Mouse (Mus musculus): ENCODE data around the gene Padi4. TPM values are rescaled to one million over a fixed set of nuclear protein-coding genes. Genes with fewer than 3 reads are reported as not detected.

Gene Padi4
- total and polyA plus RNA-seq, 3 experiments = not detected

DNA sequence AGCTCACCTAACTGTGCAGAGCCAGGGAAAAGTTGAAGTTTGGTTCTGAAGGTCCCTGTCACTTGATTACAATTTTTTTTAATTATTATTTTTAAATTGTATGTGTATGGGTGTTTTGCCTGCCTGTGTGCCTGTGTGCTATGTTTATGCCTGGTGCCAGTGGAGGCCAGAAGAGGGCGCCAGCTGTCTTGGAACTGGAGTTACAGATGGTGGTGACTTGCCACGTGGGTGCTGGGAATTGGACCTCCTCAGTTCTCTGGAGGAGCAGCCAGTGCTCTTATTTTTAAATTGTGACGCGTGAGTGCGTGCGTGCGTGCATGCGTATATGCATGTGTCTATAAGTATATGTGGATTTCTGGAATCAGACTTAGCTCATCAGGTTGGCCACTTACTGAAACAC lies 43.4 kb upstream of the Padi4 start:
- Histone ChIP-seq H3K36me3 (replicated peaks in 1 of 2; ENCODE audit: control insufficient read depth in 1 of 2, insufficient read depth in 1 of 2, low read length in 1 of 2) (no peaks in the 10 kb centered on the region), H3K4me2 (ENCODE audit: insufficient read depth, low read depth, poor library complexity, severe bottlenecking) (no peak overlapping the region), H3K4me3 (replicated peaks in 1 of 3; ENCODE audit: low read depth in 2 of 3, low read length in 2 of 3, poor library complexity in 1 of 3) (no peak overlapping the region), H3K9me3 (replicated peaks; ENCODE audit: low read length) (peaks cover 4% of the 10 kb centered on the region), H3K27ac (ENCODE audit: insufficient read depth, low read depth) (no peak overlapping the region), H3K9ac (ENCODE audit: insufficient read depth, low read depth) (no peak overlapping the region), H3K27me3 (replicated peaks) (peaks cover 69% of the 10 kb centered on the region), H3K4me1 (ENCODE audit: control insufficient read depth in 1 of 2, insufficient read depth in 2 of 2) (0 out of 4 replicates have a peak, but pooled peaks cover 0 to 8% of the 10 kb centered on the region in 2 experiments), H3K79me2 (replicated peaks; ENCODE audit: control insufficient read depth, extremely low read depth, insufficient read depth, poor library complexity, severe bottlenecking) (no peaks in the 10 kb centered on the region)
- dilution Hi-C loops (cut with MboI; ENCODE audit: extremely low pct_ligation_motif_present, extremely low pct_unique_long_range_greater_than_20kb, low sequenced_read_pairs) = no loop called here
- in situ Hi-C loops (cut with MboI; ENCODE audit: low pct_ligation_motif_present, low pct_unique_long_range_greater_than_20kb, low sequenced_read_pairs) = no loop called here
- DNase-seq (ENCODE audit: extremely low read depth) = no peak
- no peak for TF ChIP-seq MAFK (IDR thresholded peaks at IDR 0.05; ENCODE audit: insufficient replicate concordance, low read length)
- no peak for TF ChIP-seq HCFC1 (IDR thresholded peaks at IDR 0.05; ENCODE audit: low read depth, low read length)
- TF ChIP-seq PAX5 (IDR thresholded peaks at IDR 0.05; ENCODE audit: low read length) = no peak
- TF ChIP-seq MEF2A (IDR thresholded peaks at IDR 0.05; ENCODE audit: borderline replicate concordance, low read depth, low read length) = no peak
- TF ChIP-seq IRF4 (IDR thresholded peaks at IDR 0.05; ENCODE audit: low read depth, low read length) = no peak
- TF ChIP-seq MAX (IDR thresholded peaks at IDR 0.05; ENCODE audit: low read length) = no peak
- no peak for TF ChIP-seq ZKSCAN1 (IDR thresholded peaks at IDR 0.05; ENCODE audit: borderline replicate concordance, low read depth, low read length)
- no peak for TF ChIP-seq TBP (conservative IDR thresholded peaks at IDR 0.05; ENCODE audit: low read depth, low read length)
- TF ChIP-seq ZMIZ1 (IDR thresholded peaks at IDR 0.05; ENCODE audit: low read depth, low read length) = no peak
- TF ChIP-seq SMC3 (IDR thresholded peaks at IDR 0.05; ENCODE audit: low read depth, low read length) = no peak
- TF ChIP-seq POLR2AphosphoS2 (IDR thresholded peaks at IDR 0.05; ENCODE audit: low read depth, low read length) = no peak
- no peak for TF ChIP-seq USF1 (IDR thresholded peaks at IDR 0.05; ENCODE audit: low read depth, low read length)
- TF ChIP-seq CTCF (conservative IDR thresholded peaks at IDR 0.05 in 1 of 2, IDR thresholded peaks at IDR 0.05 in 1 of 2; ENCODE audit: low read depth in 2 of 2, low read length in 2 of 2) = no peak
- TF ChIP-seq ZC3H11A (IDR thresholded peaks at IDR 0.05; ENCODE audit: low read depth, low read length) = no peak
- TF ChIP-seq E2F4 (IDR thresholded peaks at IDR 0.05; ENCODE audit: insufficient replicate concordance, low read depth, low read length) = no peak

DNA sequence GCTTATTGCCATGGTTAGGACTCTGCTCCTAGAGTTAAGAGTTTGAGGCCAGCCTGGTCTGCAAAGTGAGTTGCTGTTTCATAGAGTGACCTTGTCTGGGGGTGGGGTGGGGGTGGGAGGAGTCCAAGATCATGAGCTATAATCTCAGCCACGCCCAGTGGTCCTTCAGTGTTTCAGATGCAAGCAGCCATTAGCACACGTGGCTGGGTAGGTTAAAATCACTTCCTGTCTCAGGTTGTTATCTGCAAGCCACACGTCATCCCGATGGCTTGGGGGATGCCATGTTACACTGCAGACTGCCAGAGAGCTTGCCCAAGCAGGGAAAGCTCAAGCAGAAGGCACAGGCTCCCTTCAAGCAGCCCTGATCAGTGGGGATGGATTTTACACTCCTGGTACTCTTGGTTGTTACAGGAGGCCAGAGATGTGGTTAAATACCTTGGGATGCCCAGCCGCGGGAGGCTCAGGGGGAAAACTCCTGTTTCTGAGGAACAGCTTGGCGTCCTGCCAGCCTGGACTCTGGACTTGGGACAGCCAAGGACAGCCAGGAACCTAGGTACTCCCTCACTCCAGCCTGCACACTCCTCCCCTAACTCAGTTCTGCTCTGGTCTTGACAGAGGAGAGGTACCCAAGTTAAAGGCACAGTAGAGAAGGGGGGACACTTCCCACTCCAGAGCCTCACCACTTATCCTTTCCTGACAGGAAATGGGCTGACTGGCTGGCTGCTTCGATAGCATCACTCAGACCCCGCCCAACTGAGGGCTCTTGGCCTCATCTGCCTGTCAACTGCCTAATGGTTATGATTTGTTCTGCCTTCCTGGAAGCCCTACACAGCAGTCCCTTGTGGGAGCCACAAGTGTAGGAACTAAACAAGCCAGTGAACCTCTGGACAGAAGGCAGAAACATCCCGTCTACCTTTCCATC lies 42.2 kb upstream of the Padi4 start:
- Histone ChIP-seq H3K4me3 (replicated peaks in 1 of 3; ENCODE audit: low read depth in 2 of 3, low read length in 2 of 3, poor library complexity in 1 of 3) (no peak overlapping the region), H3K27me3 (replicated peaks) (peaks cover 67% of the 10 kb centered on the region), H3K27ac (ENCODE audit: insufficient read depth, low read depth) (no peak overlapping the region), H3K4me1 (ENCODE audit: control insufficient read depth in 1 of 2, insufficient read depth in 2 of 2) (peaks cover 1 to 8% of the 10 kb centered on the region in 2 experiments; a peak in 1 of 4 replicates), H3K4me2 (ENCODE audit: insufficient read depth, low read depth, poor library complexity, severe bottlenecking) (no peak overlapping the region), H3K36me3 (replicated peaks in 1 of 2; ENCODE audit: control insufficient read depth in 1 of 2, insufficient read depth in 1 of 2, low read length in 1 of 2) (no peaks in the 10 kb centered on the region), H3K9me3 (replicated peaks; ENCODE audit: low read length) (peaks cover 4% of the 10 kb centered on the region), H3K79me2 (replicated peaks; ENCODE audit: control insufficient read depth, extremely low read depth, insufficient read depth, poor library complexity, severe bottlenecking) (no peaks in the 10 kb centered on the region), H3K9ac (ENCODE audit: insufficient read depth, low read depth) (no peak overlapping the region)
- dilution Hi-C loops (cut with MboI; ENCODE audit: extremely low pct_ligation_motif_present, extremely low pct_unique_long_range_greater_than_20kb, low sequenced_read_pairs) (no loop called here), in situ Hi-C loops (cut with MboI; ENCODE audit: low pct_ligation_motif_present, low pct_unique_long_range_greater_than_20kb, low sequenced_read_pairs) (no loop called here)
- no peak for DNase-seq (ENCODE audit: extremely low read depth)
- TF ChIP-seq POLR2AphosphoS2 (IDR thresholded peaks at IDR 0.05; ENCODE audit: low read depth, low read length) (no peak), RAD21 (IDR thresholded peaks at IDR 0.05; ENCODE audit: low read depth, low read length) (no peak), KAT2A (IDR thresholded peaks at IDR 0.05; ENCODE audit: insufficient replicate concordance, low read length) (no peak), IRF4 (IDR thresholded peaks at IDR 0.05; ENCODE audit: low read depth, low read length) (no peak), HCFC1 (IDR thresholded peaks at IDR 0.05; ENCODE audit: low read depth, low read length) (no peak), CHD2 (IDR thresholded peaks at IDR 0.05; ENCODE audit: low read length) (no peak), NELFE (IDR thresholded peaks at IDR 0.05; ENCODE audit: low read depth, low read length) (no peak), MYC (IDR thresholded peaks at IDR 0.05; ENCODE audit: low read depth, low read length) (no peak), TCF12 (IDR thresholded peaks at IDR 0.05; ENCODE audit: low read depth, low read length) (no peak), RCOR1 (conservative IDR thresholded peaks at IDR 0.05; ENCODE audit: low read depth, low read length) (no peak), CTCF (conservative IDR thresholded peaks at IDR 0.05 in 1 of 2, IDR thresholded peaks at IDR 0.05 in 1 of 2; ENCODE audit: low read depth in 2 of 2, low read length in 2 of 2) (no peak), CHD1 (IDR thresholded peaks at IDR 0.05; ENCODE audit: low read depth, low read length) (no peak), BHLHE40 (IDR thresholded peaks at IDR 0.05; ENCODE audit: low read depth, low read length) (no peak), ZMIZ1 (IDR thresholded peaks at IDR 0.05; ENCODE audit: low read depth, low read length) (no peak), JUND (conservative IDR thresholded peaks at IDR 0.05; ENCODE audit: low read depth, low read length) (no peak), USF2 (conservative IDR thresholded peaks at IDR 0.05; ENCODE audit: low read depth, low read length) (no peak), TBP (conservative IDR thresholded peaks at IDR 0.05; ENCODE audit: low read depth, low read length) (no peak), E2F4 (IDR thresholded peaks at IDR 0.05; ENCODE audit: insufficient replicate concordance, low read depth, low read length) (no peak), POLR2A (IDR thresholded peaks at IDR 0.05; ENCODE audit: low read depth, low read length) (no peak), MAX (IDR thresholded peaks at IDR 0.05; ENCODE audit: low read length) (no peak)

All from CH12.LX (cell line).